Mouse (Mus musculus) ovary, postnatal 10 days (tissue): ENCODE results near the gene Ccr7.

Experiments used
- DNase-seq: peaks from one replicate; pipeline ENCODE4 v3.0.0; 2022; ENCODE audit warnings: low spot score

The Ccr7 gene

DNA sequence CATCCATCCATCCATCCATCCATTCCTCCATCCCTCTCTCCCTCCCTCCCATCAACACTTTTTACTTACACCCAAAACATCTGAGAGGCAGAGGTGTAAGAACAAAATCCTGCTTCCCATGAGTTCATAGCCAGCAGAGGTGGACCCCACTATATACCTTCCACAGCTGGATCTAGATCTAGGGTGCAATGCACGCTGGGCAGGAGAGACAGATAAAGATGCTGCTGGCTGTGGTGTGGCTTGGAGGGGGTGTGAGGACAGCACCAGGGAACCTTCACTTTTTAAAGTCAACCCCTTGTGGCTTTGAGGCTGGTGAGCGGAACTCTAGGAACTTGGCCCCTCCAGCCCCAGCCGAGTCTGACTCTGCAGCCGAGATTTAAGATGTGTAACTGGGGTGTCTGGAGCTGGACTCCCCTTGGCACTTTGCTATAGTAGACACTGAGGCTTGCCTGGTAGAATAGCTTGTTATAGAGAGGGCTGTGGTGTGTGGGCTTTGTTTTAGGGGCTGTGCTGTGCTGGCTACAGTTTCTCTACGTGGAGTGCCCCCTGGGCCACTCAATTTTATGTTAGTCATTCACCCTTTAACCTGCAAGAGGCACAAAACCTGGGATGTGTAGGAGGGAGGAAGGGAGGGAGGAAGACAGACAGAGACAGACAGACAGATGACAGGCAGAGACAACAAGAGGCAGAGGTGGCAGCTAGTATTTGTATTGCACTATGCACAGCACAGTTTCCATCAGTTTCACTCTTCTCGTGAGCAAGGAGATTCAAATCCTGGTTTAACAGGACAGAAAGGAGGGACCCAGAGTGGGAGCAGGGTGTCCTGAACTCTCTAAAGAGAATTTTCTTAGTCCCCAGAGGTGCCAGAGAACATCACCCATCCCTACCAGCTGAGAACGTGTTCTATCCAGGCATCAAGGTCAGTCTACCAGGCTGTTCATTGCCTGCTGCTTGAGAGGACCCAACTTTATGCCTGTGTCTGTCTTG lies 817 bp downstream of the Ccr7 start:
- DNase-seq: no peak

DNA sequence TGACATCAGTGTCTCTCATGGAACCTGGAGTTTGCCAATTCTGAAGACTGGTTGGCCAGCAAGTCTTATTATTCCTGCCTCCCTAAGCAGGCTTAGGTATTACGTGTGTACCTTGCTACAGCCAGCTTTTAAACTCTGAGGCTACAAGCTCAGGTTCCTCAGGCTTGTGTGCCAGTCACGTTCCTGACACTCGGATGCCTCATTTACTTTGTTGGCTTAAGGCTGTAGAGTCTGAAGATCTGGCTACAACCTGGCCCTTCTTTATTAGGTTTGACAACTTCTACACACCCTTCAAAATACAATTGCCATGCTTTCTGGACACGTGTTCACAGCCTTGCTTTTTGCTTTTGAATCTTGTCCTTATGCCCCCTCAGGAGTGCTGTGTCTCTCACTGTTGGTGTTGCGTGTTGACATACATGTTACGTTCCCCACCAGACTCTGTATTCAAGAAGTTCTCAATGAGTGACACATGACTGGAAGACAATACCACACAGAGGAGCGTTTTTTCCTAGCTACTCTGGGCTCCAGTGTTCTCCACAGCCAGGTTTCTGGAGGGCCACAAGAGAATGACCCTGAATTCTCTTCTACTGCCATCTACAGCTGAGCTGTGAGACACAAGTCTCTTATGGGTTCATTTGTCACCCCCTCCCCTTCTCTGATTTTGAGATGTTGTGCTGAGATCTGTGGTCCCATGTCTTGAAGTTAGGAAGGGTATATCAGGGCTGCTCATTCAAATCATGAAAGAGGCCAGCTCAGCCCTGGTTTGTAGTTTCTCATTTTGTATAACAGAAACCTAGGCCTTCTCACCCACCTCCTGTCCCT lies 2.3 kb downstream of the Ccr7 start:
- no peak for DNase-seq

DNA sequence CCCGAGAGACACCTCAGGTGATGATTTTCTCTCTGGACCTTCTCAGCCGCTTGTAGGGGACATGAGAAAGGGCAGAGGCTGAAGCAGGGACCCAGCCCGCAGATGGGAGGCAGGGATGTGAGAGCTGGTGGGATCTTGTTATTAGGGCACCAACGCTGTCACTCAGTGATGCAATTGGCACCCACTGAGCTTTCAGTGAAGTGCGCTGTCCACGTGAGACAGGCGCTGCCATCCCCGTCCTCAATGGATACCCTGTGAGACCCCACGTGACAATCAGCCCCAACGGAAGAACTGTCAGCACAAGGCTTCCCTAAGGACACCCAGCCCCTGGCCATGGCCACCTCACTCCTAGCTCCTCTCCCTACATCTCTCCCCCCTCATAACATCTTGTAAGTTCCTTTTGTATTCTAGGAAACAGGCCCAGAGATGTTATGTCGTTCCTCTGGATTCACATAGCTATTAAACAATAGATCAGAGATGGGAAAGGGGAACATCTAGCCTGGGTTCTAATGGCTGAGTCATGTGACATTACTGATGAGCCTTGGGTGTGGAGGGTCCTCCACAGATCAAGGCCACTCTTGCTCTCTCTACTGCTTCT lies 3.4 kb downstream of the Ccr7 start:
- DNase-seq: no peak

DNA sequence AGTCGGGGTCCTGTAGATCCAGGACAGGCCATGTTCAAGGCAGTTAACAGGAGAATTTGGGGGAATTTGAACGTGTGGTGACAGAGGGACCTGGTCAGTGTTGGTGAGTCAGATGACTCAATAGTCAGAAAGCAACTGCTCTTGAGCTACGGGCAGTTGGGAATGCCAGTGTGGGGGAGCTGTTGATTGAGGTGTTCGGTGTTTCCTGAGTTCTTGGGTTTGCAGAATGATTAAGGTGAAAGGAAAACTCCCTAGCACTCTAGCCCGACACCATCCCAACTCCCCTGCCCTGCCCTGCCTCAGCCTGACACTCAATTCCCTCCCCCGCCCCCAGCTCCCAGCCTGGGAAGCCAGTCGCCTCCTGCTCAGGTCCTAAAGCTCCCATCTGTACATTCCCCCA lies 4.0 kb downstream of the Ccr7 start:
- no peak for DNase-seq

DNA sequence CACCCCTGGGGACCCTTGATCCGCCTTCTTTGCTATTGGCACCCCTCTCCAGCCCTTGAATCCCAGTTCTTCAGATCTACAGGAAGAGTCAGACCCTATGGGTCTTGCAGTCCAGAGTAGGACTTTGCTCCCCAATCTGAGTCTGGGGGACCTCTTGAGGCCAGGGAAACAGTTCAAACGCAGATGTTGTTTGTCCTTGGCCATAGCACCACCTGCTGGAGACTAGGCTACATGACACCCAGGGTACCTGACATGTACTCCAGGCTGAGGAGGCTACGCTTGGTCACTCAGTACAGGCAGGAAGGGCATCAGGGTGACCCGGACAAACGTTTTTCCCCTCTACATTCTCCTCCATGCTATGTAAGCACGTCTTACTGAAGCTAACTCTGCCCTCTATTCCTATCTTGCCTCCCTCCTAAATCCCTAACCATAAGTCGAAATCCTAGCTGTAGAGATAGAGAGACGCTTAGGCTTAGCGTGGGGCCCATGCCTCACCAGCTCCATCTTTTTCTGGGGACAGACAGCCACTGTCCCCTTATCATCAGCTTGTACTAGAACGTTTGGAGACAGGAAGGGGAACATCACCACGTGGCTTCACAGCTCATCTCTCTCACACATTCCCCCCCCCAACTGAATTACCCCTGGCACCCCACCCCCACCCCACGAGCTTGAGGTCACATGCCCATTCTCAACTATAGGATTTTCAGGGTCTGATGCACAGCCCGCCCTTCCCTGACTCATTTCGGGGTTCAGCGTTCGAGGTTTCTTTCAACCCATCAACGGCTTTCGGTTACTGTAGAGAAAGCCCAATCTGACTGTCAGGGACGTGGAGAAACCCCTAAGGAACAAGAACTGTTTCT lies 4.7 kb downstream of the Ccr7 start:
- no peak for DNase-seq

DNA sequence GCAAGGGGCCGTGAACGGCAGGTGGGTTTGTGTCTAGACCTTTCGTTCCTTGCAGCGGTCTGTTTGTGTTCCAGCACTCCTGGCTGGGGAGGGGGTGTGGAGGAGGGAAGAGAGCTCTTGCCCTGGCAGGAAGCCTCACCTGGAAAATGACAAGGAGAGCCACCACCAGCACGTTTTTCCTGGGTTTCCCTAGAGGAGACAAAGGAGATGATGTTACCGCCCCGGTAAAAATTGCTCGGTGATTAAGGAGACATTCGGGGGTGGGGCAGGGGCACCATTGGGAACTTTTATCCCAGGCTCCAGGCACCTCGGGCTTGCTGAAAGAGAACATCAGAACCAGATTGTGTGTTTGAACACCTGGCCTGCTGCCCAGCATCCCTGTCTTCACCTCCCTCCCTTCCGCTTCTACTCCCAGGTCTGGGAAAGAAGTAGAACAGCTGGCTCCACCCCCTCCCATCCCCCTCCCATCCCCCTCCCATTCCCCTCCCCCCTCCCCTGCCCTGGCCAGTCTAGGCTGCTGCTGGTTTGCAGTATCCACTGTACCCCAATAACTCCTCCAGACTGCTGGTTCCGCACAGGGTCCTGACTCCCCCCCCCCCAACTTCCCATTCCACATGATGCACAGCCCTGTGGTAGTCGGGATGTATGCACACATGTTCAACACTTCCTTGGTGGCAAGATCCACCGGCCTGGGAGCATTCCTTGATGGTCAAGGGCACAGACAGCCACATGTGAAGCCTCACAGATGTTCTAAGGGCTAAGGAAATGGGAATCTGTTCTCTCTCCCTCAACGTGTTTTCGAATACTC lies 5.8 kb downstream of the Ccr7 start:
- DNase-seq: no peak

DNA sequence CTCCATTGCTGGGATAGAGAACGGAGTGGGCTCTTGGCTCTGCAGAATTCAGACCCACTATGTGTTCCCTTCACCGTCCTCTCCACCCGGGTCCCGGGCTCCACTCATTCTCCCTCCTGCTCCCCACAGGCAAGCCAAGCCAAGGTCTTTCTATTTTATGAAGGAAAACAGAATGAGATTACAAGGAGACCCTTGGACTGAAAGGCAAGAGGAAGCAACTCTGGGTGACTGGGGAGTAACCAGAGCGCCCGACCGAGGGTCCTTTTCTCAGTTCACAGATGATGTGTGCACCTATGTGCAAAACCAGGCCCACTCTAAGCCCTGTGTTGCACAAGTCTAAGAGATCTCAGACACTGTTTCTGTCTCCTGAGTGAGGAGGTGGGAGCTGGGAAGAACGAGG lies 6.5 kb downstream of the Ccr7 start:
- DNase-seq: no peak

DNA sequence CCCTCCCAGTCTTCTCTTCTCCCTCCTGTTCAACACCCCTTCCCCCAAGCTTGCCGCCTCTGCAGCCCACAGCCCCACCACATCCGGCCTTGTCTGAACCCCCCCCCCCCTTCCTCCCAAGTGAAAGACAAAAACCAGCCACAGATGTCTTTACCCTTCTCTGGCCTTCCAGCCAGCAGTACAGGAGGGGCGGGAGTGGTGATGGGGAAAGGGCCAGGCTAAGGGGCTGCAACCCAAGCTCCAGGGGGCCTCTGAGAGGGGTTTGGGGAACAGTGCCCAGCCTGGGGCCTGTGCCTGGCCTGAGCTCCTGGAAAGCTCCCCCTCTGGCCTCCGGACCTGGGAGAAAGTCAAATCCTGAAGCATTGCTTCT lies 7.0 kb downstream of the Ccr7 start:
- no peak for DNase-seq

DNA sequence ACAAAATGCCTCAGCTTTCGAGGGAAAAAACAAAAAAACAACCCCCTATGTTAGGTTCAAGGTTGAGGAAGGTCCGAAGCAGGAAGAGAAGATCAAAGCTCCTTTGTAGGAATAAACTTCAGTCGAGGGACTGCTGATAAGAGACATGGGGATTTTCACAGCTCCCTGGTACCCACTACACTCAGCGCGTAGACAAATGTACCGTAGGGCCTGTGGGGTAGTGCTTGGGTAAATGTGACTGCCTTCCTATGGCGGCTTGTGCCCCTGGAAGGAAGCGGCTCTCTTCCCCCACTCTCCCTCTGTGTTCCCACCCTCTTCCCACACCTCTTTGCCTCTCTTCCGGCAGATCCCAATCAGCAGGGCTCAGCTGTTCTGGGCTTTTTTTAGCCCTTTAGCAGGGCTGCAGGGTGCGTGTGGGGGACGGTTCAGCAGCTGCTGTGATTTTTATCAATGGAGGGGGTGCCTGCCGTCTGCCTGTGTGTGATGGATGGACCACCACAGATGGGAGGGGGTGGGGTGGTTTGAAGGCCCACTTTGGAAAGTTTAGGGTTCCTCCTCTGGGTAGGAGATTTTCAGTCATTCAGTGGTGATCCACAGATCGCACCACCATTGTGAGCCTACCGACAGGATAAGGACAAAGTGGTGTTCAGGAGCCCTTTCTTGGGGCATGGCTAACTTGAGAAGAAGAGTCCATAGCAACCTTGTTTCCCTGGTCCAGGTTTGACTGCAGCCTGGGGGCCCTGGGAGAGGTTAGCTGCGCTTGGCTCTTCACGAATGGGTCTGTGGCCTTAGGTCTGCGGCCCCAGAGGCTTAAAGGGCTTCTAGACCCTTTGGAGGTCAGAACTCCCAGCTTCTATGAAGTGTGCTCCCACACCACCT lies 7.6 kb downstream of the Ccr7 start:
- DNase-seq: no peak

DNA sequence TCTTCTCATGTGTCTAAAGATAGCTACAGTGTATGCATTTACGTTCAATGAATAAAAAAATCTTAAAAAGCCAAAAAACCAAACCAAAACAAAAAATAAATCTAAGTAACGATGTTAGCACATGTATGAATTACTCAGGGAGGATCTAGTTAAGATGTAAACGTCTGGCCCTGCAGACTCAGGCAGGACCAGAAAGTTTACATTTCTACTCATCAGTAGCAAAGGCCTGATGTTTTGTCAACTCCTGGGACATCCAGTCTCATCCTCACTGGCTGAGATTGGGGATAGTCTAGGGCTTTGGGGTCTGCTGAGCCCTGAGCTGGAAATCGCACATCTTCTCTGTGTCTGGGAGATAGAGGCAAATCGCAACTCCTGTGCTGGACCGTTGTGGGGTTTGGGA lies 8.3 kb downstream of the Ccr7 start:
- DNase-seq: no peak

DNA sequence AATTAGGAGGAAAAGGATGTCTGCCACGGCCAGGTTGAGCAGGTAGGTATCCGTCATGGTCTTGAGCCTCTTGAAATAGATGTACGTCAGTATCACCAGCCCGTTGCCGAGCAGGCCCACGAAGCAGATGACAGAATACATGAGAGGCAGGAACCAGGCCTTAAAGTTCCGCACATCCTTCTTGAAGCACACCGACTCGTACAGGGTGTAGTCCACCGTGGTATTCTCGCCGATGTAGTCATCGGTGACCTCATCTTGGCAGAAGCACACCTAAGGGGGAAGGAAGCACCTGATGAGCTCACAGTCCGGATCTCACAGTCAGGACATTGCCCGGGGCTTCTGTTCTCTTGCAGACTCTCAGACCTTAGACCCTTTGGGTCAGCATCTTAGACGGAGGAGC lies 9.1 kb downstream of the Ccr7 start:
- no peak for DNase-seq

DNA sequence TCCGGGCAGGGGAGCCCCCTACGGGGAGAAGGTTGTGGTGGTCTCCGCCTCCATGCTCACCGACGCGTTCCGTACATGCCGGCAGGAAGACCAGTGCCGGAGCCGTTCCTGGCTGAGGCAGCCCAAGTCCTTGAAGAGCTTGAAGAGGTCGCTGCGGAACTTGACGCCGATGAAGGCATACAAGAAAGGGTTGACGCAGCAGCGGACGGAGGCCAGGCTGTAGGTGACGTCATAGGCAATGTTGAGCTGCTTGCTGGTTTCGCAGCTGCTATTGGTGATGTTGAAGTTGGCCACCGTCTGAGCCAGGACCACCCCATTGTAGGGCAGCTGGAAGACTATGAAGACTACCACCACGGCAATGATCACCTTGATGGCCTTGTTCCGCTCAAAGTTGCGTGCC lies 9.9 kb downstream of the Ccr7 start:
- DNase-seq: no peak

DNA sequence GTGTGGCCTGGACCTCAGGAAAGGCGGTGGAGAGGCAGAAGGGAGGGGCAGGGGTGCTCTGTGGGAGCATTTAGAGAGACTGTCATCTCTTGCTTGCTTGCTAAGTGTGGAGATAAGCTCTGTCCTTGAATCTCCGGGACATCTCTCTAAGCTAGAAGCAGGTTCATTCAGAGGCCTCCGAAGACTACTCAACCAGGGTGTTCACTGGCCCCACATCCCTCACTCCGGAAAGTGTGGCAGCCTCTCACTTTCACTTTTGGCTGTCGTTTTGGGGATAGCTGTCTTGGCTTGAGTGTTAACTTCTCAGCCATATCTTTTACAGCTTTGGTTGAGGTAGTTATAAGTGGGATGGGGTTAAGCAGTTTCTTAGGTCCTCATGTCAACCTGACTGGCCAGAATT lies 10.4 kb downstream of the Ccr7 start:
- DNase-seq: no peak

DNA sequence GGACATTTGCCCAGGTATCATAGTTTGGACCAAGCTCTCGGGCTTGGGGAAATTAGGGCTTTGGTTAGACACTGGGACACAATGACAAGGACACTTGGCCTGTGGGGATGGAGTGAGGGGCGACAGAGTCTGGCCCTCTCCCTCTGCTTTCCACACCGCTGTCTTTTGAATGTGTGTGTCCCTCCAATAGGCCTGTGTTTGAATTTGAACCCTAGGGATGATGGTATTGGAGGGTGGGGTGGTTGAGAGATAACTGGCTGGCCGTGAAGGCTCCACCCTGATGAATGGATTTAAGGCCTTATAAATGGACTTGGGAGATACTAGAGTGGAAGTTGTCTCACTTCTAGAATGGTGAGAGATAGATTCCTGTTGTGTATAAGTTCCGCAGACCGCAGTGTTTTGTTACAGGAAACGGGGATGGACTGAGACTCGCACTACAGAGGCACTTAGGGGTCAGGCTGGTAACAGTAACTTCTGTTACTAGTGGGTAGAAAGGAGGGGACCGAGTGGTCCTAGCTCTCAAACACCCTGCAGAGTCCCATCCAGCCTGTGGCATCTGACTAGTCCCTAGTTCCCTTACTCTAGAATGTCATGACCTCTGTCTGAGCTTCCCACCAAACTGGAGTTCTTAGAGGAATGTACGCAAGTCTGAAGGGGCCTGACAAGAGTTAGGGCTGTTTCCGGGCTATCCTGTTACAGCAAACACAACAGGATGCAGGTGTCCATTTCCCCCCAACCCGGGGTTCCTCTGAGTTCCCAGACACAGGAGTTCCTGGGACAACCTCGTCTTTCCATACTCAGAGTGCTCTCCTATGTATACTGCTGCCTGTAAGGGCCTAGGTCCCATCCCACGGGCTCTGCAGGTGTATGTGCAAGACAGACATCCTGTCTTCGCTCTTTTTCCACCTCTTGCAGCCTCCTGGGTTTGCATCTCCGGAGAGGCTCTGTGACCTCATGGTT lies 11.5 kb downstream of the Ccr7 start:
- no peak for DNase-seq

DNA sequence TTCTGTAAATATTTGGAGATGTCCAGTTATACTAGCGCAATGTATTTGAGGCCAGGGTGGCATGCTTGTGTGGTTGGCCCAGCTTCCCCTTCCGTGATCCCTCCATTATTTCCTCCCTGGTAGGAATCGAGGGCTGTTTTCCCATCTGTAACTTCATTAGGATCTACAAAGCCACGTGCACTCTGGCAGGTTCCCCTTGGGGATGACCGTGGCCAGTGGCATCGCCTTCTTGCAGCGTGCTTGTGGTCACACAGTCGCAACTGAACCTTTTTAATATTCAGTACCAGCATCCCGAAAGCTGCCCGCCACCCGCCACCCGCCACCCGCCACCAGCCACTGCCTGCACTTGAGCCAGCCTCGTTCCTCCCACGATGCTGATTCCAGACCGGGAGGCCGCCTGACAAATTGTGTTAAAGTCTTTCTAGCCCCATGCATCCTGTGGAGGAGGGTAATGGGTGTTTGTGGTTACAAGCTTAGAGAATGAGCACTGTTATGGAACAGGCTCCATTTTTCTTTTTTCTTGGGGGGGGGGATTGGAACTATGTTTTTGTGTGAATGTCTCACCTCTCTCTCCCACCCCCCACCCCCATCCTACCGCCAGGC lies 12.3 kb downstream of the Ccr7 start:
- no peak for DNase-seq

DNA sequence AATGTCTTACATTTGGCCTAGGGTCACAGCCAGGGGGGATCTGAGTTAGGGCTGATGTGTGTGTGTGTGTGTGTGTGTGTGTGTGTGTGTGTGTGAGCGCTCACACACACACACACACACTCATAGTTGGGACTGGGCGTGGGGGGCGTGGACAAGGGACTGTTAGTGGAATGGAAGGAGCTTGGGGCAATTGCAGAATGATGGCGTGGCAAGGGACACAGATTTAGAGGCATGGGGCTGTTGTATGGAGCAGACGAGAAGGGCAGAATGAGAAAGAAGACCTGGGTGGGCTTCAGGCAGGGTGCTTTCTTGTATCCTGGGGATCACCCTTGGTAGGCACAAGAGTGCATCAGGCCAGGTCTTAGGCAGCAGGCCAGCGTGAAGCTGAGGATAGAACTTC lies 12.8 kb downstream of the Ccr7 start:
- no peak for DNase-seq

DNA sequence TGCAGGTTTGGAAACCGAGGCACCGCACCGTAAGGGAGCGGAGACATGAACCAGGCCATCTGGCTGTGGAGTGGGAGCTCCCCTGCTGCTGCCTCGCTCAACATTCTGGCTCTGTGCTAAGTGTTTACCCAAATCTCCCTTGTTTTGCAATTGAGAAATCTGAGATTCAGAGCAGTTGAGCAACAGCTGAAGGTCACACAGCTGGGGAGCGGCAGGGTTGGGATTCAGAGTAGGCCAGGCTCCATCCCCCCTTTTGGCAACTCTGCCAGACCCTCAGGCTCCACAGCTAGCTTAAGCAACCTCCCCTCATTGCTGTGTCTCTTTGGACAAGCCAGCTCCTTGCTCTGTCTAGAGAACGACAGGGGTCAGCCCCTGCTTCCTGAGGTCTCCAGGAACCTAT lies 13.3 kb downstream of the Ccr7 start:
- no peak for DNase-seq

DNA sequence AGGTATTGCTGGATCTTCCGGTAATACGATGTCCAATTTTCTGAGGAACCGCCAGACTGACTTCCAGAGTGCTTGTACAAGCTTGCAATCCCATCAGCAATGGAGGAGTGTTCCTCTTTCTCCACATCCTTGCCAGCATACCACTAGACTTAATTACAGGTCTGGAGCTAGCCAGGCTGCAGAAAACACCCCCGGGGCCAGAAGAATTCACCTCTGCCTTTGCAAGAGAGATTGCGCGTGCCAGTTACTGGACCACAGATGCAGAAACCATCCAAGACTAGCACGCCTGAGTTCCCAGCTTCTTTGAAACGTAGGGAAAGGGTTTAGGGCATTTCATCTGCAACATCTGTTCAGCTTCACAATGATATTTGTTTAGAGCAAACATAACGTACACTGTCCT lies 15.9 kb downstream of the Ccr7 start:
- DNase-seq: no peak
